Mouse (Mus musculus) effector memory CD4-positive, alpha-beta T cell, adult 7 months (primary cell): ENCODE measurements around the gene Chid1. TPM values are rescaled to one million over a fixed set of nuclear protein-coding genes. Genes with fewer than 3 reads are reported as not detected.

Source experiments
- polyA plus RNA-seq: library from polyadenylated mRNA; unstranded; fragments of 100-300 nt; shearing (Covaris generic); gene quantifications from one replicate; pipeline ENCODE4 v1.2.1, GENCODE M21; 2017

Gene Chid1
- 16.0 TPM for polyA plus RNA-seq

GRCm38 (mm10) chr7:141539556-141540311 is at the start of gene Chid1:
TSS of gene Chid1 (minus strand) at chr7:141539857.

GRCm38 (mm10) chr7:141561682-141562391 is 22.2 kb upstream of the Chid1 start, which contains the start of gene Ap2a2:
TSS of gene Ap2a2 (plus strand) at chr7:141562173.

GRCm38 (mm10) chr7:141475011-141475804 is 64.4 kb downstream of the Chid1 start, which contains the start of the genes Polr2l and Tspan4:
TSS of gene Polr2l (minus strand) at chr7:141475132.
TSS of gene Tspan4 (plus strand) at chr7:141475240.

GRCm38 (mm10) chr7:141467230-141468030 is 72.2 kb downstream of the Chid1 start, which contains the start of gene Cd151:
TSS of gene Cd151 (plus strand) at chr7:141467392.

GRCm38 (mm10) chr7:141460391-141461113 is 79.1 kb downstream of the Chid1 start, which contains the start of gene Cracr2b:
TSS of gene Cracr2b (plus strand) at chr7:141461094.

GRCm38 (mm10) chr7:141454967-141455551 is 84.6 kb downstream of the Chid1 start, which contains the start of gene Pnpla2:
TSS of gene Pnpla2 (plus strand) at chr7:141455198.

GRCm38 (mm10) chr7:141447110-141447991 is 92.3 kb downstream of the Chid1 start, which contains the start of gene Rplp2:
TSS of gene Rplp2 (plus strand) at chr7:141447370.

GRCm38 (mm10) chr7:141443828-141444237 is 95.8 kb downstream of the Chid1 start, which contains the start of gene Pidd1:
TSS of gene Pidd1 (minus strand) at chr7:141444025.

Other genes starting within 250 kb of the Chid1 start
- gene Drd4, start 247.9 kb downstream of the Chid1 start, polyA plus RNA-seq = not detected
- gene Deaf1, start 212.2 kb downstream of the Chid1 start, polyA plus RNA-seq = 53.6 TPM
- gene Tmem80, start 212.1 kb downstream of the Chid1 start, polyA plus RNA-seq = 23.2 TPM
- 0.23 TPM for gene Eps8l2, start 201.0 kb downstream of the Chid1 start, polyA plus RNA-seq
- 201 TPM for gene Taldo1, start 147.7 kb downstream of the Chid1 start, polyA plus RNA-seq
- gene Gatd1, start 125.7 kb downstream of the Chid1 start, polyA plus RNA-seq = 23.2 TPM
- not detected for gene Cend1, start 110.4 kb downstream of the Chid1 start, polyA plus RNA-seq
- gene Slc25a22, start 102.0 kb downstream of the Chid1 start, polyA plus RNA-seq = 51.0 TPM
- gene Pidd1, start 95.8 kb downstream of the Chid1 start, polyA plus RNA-seq = 4.1 TPM
- 1,870 TPM for gene Rplp2, start 92.5 kb downstream of the Chid1 start, polyA plus RNA-seq
- gene Pnpla2, start 84.7 kb downstream of the Chid1 start, polyA plus RNA-seq = 167 TPM
- not detected for gene Cracr2b, start 78.8 kb downstream of the Chid1 start, polyA plus RNA-seq
- gene Cd151, start 72.5 kb downstream of the Chid1 start, polyA plus RNA-seq = 3.2 TPM
- gene Polr2l, start 64.7 kb downstream of the Chid1 start, polyA plus RNA-seq = 24.2 TPM
- gene Tspan4, start 64.6 kb downstream of the Chid1 start, polyA plus RNA-seq = 0.55 TPM
- 50.4 TPM for gene Ap2a2, start 22.3 kb upstream of the Chid1 start, polyA plus RNA-seq
- 0.07 TPM for gene Muc6, start 115.5 kb upstream of the Chid1 start, polyA plus RNA-seq
- 1.7 TPM for gene Muc2, start 150.5 kb upstream of the Chid1 start, polyA plus RNA-seq
- not detected for gene Muc5ac, start 249.1 kb upstream of the Chid1 start, polyA plus RNA-seq